Mouse (Mus musculus) erythroblast, embryonic 14.5 days (primary cell): ENCODE measurements around the gene Magi1.

Experiments used
- GATA1 ChIP-seq: IDR thresholded peaks from 2 replicates; pipeline ENCODE4 v1.6.1; 2012; ENCODE audit warnings: low read length, inconsistent platforms, mixed read lengths
- TAL1 ChIP-seq: IDR thresholded peaks from 3 replicates; pipeline ENCODE4 v1.6.1; 2012; ENCODE audit warnings: low read length, inconsistent platforms, mixed read lengths

- TF ChIP-seq TAL1, result no peak
- TF ChIP-seq GATA1, result no peak
These were observed 142.2 kb downstream of the Magi1 start for GRCm38 (mm10) chr6:94141496-94141895.
